Mouse (Mus musculus) limb, embryonic 10.5 days (tissue): ENCODE measurements at regions not wholly inside any gene's neighbourhood (a gene's known extent, or its start where the extent isn't known, plus 50 kb on each side); places are given as distances from the start of the nearest gene placed in this dataset.
"Not testable (repeated sequence)": the region's sequence is repeated elsewhere in the genome, so short reads cannot be mapped to it uniquely, and the experiment has no call there.

ENCODE experiments used
- DNase-seq: peaks from one replicate; pipeline ENCODE4 v3.0.0-alpha.2; 2017; ENCODE audit warnings: low spot score
- H3K27ac ChIP-seq: fragments of 300-500 bp; sonication (generic); 2 replicates; pipeline ENCODE4 v1.5.1; 2016; ENCODE audit warnings: mild to moderate bottlenecking
- H3K27me3 ChIP-seq: fragments of 300-500 bp; sonication (generic); 2 replicates; pipeline ENCODE4 v1.6.1; 2016; ENCODE audit warnings: low read depth, mild to moderate bottlenecking; ENCODE audit not compliant: poor library complexity, severe bottlenecking
- H3K36me3 ChIP-seq: fragments of 300-500 bp; sonication (generic); 2 replicates; pipeline ENCODE4 v1.6.1; 2016; ENCODE audit warnings: mild to moderate bottlenecking, moderate library complexity
- H3K4me1 ChIP-seq: fragments of 300-500 bp; sonication (generic); 2 replicates; pipeline ENCODE4 v1.6.1; 2016
- H3K4me3 ChIP-seq: fragments of 300-500 bp; sonication (generic); 2 replicates; pipeline ENCODE4 v1.5.1; 2016; ENCODE audit warnings: mild to moderate bottlenecking, moderate library complexity
- H3K9me3 ChIP-seq: fragments of 300-500 bp; sonication (generic); replicated peaks from 2 replicates; pipeline ENCODE4 v1.6.1; 2016; ENCODE audit warnings: mild to moderate bottlenecking
- WGBS: fragments of 180-500 bp; shearing (Covaris S2); methylation state at CpG from one replicate; pipeline ENCODE4 v1.1.7; 2016; 5-methylcytosine and 5-hydroxymethylcytosine counted together

GRCm38 (mm10) chr7:70279927-70280642 lies 86.5 kb downstream of the Nr2f2 start:
- Histone ChIP-seq H3K4me3 (peak overlapping the region; percentile 41), H3K9me3 (no peaks in the 10 kb centered on the region), H3K27me3 (peaks cover 86% of the 10 kb centered on the region), H3K36me3 (no peaks in the 10 kb centered on the region), H3K4me1 (peaks cover 23% of the 10 kb centered on the region), H3K27ac (peak overlapping the region; percentile 19; the same call in 1 of the 2 replicates)
- DNase-seq = peak; percentile 53
- WGBS = under 1% methylated on average over 31 of the region's 31 CpGs

- DNase-seq = no peak
- Histone ChIP-seq H3K27ac (no peak overlapping the region), H3K9me3 (no peaks in the 10 kb centered on the region), H3K4me1 (peaks cover 23% of the 10 kb centered on the region), H3K27me3 (peaks cover 76% of the 10 kb centered on the region), H3K36me3 (no peaks in the 10 kb centered on the region), H3K4me3 (no peak overlapping the region)
- 3% methylated on average over 3 of the region's 3 CpGs for WGBS
These were observed 87.4 kb downstream of the Nr2f2 start for GRCm38 (mm10) chr7:70279101-70279500.

- WGBS = 74% methylated on average over 2 of the region's 2 CpGs
- peaks cover 13% of the 10 kb centered on the region for H3K4me1 ChIP-seq
- no peaks in the 10 kb centered on the region for H3K9me3 ChIP-seq
- no peaks in the 10 kb centered on the region for H3K36me3 ChIP-seq
- no peak overlapping the region for H3K27ac ChIP-seq
- DNase-seq = no peak
- no peak overlapping the region for H3K4me3 ChIP-seq
- peaks cover 46% of the 10 kb centered on the region for H3K27me3 ChIP-seq
These were observed 90.5 kb downstream of the Nr2f2 start for GRCm38 (mm10) chr7:70276078-70276477.

- WGBS = 25% methylated on average over 2 of the region's 2 CpGs
These were observed 92.2 kb downstream of the Nr2f2 start for GRCm38 (mm10) chr7:70274312-70274711.

GRCm38 (mm10) chr7:70267075-70267474 lies 99.5 kb downstream of the Nr2f2 start:
- H3K27ac ChIP-seq = no peak overlapping the region
- H3K36me3 ChIP-seq = no peaks in the 10 kb centered on the region
- H3K4me3 ChIP-seq = no peak overlapping the region
- DNase-seq = no peak
- H3K9me3 ChIP-seq = no peaks in the 10 kb centered on the region
- H3K27me3 ChIP-seq = no peaks in the 10 kb centered on the region
- WGBS = 64% methylated on average over 4 of the region's 4 CpGs
- H3K4me1 ChIP-seq = no peaks in the 10 kb centered on the region

More at GRCm38 (mm10) chr7:70274312-70274711, 92.2 kb downstream of the Nr2f2 start:
- H3K27me3 ChIP-seq = peaks cover 28% of the 10 kb centered on the region
- no peak overlapping the region for H3K4me3 ChIP-seq
- H3K36me3 ChIP-seq = no peaks in the 10 kb centered on the region
- no peaks in the 10 kb centered on the region for H3K9me3 ChIP-seq
- no peak overlapping the region for H3K27ac ChIP-seq
- no peak for DNase-seq
- no peaks in the 10 kb centered on the region for H3K4me1 ChIP-seq

GRCm38 (mm10) chr7:70256806-70257205 lies 109.7 kb downstream of the Nr2f2 start:
- no peak for DNase-seq
- H3K36me3 ChIP-seq = no peaks in the 10 kb centered on the region
- no peak overlapping the region for H3K27ac ChIP-seq
- no peaks in the 10 kb centered on the region for H3K4me1 ChIP-seq
- no peaks in the 10 kb centered on the region for H3K9me3 ChIP-seq
- H3K27me3 ChIP-seq = no peaks in the 10 kb centered on the region
- 95% methylated on average over 4 of the region's 4 CpGs for WGBS
- no peak overlapping the region for H3K4me3 ChIP-seq

- DNase-seq = no peak
- 85% methylated on average over 3 of the region's 3 CpGs for WGBS
- H3K36me3 ChIP-seq = no peaks in the 10 kb centered on the region
- H3K27me3 ChIP-seq = no peaks in the 10 kb centered on the region
- no peaks in the 10 kb centered on the region for H3K4me1 ChIP-seq
- H3K27ac ChIP-seq = no peak overlapping the region
- H3K9me3 ChIP-seq = no peaks in the 10 kb centered on the region
- H3K4me3 ChIP-seq = no peak overlapping the region
These were observed 111.5 kb downstream of the Nr2f2 start for GRCm38 (mm10) chr7:70255072-70255471.

- H3K4me3 ChIP-seq = no peak overlapping the region
- H3K9me3 ChIP-seq = no peaks in the 10 kb centered on the region
- WGBS = 83% methylated on average over 4 of the region's 4 CpGs
- H3K4me1 ChIP-seq = no peaks in the 10 kb centered on the region
- no peak overlapping the region for H3K27ac ChIP-seq
- no peaks in the 10 kb centered on the region for H3K36me3 ChIP-seq
- no peak for DNase-seq
- H3K27me3 ChIP-seq = no peaks in the 10 kb centered on the region
These were observed 113.3 kb downstream of the Nr2f2 start for GRCm38 (mm10) chr7:70253275-70253674.

- H3K9me3 ChIP-seq, H3K4me1 ChIP-seq, H3K27me3 ChIP-seq, H3K36me3 ChIP-seq, H3K27ac ChIP-seq, H3K4me3 ChIP-seq, DNase-seq: not testable (repeated sequence)
- WGBS = 94% methylated on average over 9 of the region's 9 CpGs
These were observed 127.5 kb downstream of the Nr2f2 start for GRCm38 (mm10) chr7:70239059-70239458.

- Histone ChIP-seq H3K27ac (no peak overlapping the region), H3K4me3 (no peak overlapping the region), H3K9me3 (no peaks in the 10 kb centered on the region), H3K27me3 (peaks cover 3% of the 10 kb centered on the region; the same call in 1 of the 2 replicates), H3K36me3 (no peaks in the 10 kb centered on the region), H3K4me1 (0 out of 2 replicates have a peak, but pooled peaks cover 6% of the 10 kb centered on the region)
- 40% methylated on average over 6 of the region's 6 CpGs for WGBS
- no peak for DNase-seq
These were observed 147.2 kb downstream of the Nr2f2 start for GRCm38 (mm10) chr7:70219310-70219709.

GRCm38 (mm10) chr7:70217137-70217536 lies 149.4 kb downstream of the Nr2f2 start:
- Histone ChIP-seq H3K4me3 (no peak overlapping the region), H3K9me3 (no peaks in the 10 kb centered on the region), H3K36me3 (no peaks in the 10 kb centered on the region), H3K27me3 (no peaks in the 10 kb centered on the region), H3K27ac (no peak overlapping the region), H3K4me1 (0 out of 2 replicates have a peak, but pooled peaks cover 6% of the 10 kb centered on the region)
- no peak for DNase-seq
- WGBS = 93% methylated on average over 2 of the region's 2 CpGs

GRCm38 (mm10) chr7:70213970-70214520 lies 152.5 kb downstream of the Nr2f2 start:
- H3K4me3 ChIP-seq = no peak overlapping the region
- H3K27ac ChIP-seq = no peak overlapping the region
- H3K9me3 ChIP-seq = no peaks in the 10 kb centered on the region
- H3K36me3 ChIP-seq = no peaks in the 10 kb centered on the region
- no peaks in the 10 kb centered on the region for H3K27me3 ChIP-seq
- whole genome bisulfite sequencing = 54% methylated on average over 4 of the region's 4 CpGs
- H3K4me1 ChIP-seq = 0 out of 2 replicates have a peak, but pooled peaks cover under 1% of the 10 kb centered on the region
- no peak for DNase-seq

GRCm38 (mm10) chr7:70205900-70206299 lies 160.6 kb downstream of the Nr2f2 start:
- H3K4me1 ChIP-seq = 0 out of 2 replicates have a peak, but pooled peaks cover 2% of the 10 kb centered on the region
- DNase-seq = no peak
- H3K4me3 ChIP-seq = no peak overlapping the region
- H3K9me3 ChIP-seq = no peaks in the 10 kb centered on the region
- H3K36me3 ChIP-seq = no peaks in the 10 kb centered on the region
- no peaks in the 10 kb centered on the region for H3K27me3 ChIP-seq
- no peak overlapping the region for H3K27ac ChIP-seq
- WGBS = 100% methylated on average over 1 of the region's 1 CpGs
